Mouse (Mus musculus): ENCODE results near the gene Tmem88. TPM values are rescaled to one million over a fixed set of nuclear protein-coding genes. Genes with fewer than 3 reads are reported as not detected.

Gene Tmem88
- total RNA-seq, 2 experiments from 2014 or later = not detected

DNA sequence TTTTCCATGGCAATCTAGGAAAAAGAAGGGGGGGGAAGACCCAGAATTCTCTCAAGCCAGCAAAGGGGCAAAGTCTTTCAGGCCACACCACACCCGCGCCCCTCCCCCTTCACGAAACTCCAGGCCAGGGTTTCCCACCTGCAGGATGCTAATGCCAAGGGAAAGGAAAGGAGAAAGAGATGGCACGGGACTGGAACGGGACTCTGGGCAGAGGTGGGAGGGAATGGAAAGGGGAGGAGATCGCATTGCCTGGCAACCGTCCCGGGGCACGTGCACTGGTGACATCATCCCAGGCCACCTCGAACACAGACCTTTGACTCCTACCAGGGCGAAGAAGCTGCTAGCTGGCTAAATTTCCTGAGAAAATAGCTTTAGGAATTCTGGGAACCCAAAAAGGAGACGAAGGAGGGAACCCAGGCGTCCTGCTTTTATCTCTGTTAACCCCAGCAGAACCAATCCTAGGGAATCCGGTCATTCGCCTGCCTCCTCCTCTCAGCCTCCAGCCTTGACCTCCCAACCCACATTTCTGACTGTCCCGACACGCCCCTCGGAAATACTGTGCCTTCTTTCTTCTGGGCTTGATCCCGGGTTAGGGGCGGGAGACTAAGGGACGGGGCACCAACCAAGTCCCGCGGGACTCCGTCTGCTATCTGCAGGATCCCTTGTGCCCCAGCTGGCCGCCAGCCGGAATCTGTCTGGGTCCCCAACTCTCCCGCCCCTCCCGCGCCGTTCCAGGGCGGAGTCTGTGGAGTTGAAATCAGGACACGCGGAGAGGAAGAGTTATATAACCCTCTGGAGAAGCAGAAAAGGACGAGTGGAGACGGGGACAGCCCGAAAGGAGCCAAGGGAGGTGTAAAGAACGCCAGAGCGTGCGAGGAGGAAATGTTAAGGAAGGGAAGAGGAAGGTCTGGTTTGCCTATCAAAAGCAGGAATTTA lies 19.7 kb upstream of the Tmem88 start:
- ATAC-seq (replicated peaks; ENCODE audit: low FRiP score, low TSS enrichment, poor library complexity, severe bottlenecking) = peak; percentile 47

DNA sequence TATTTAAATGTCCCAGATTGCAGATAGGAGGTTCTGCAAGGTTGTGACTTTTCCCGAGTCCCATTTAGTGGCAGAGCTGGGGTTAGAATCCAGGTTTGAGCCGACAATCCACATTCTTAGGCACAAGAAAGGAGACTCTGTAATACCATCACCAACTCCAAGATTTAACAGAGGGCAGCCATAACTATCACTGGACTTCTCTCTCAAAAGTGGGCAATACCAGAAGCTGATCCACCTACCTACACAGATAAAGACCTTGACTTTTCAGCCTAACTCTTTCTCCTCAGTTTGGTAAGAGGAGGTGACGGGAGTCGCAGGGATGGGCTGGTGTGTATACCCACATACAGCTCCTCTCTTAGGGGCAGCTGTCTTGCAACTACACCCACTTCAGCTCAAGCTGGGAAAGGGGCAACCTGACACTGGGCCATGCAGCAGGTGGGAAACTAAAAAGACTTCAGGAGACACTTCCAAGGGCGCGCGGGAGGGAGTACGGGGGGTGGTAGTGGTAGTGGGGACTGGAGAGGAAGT lies 19.0 kb upstream of the Tmem88 start:
- no peak for ATAC-seq (replicated peaks; ENCODE audit: low FRiP score, low TSS enrichment, poor library complexity, severe bottlenecking)

GRCm38 (mm10) chr11:69416509-69416908 lies 18.5 kb upstream of the Tmem88 start:
- ATAC-seq (replicated peaks; ENCODE audit: low FRiP score, low TSS enrichment, poor library complexity, severe bottlenecking) = no peak

- ATAC-seq (replicated peaks; ENCODE audit: low FRiP score, low TSS enrichment, poor library complexity, severe bottlenecking) = no peak
These were observed 17.8 kb upstream of the Tmem88 start for GRCm38 (mm10) chr11:69415668-69416451.

DNA sequence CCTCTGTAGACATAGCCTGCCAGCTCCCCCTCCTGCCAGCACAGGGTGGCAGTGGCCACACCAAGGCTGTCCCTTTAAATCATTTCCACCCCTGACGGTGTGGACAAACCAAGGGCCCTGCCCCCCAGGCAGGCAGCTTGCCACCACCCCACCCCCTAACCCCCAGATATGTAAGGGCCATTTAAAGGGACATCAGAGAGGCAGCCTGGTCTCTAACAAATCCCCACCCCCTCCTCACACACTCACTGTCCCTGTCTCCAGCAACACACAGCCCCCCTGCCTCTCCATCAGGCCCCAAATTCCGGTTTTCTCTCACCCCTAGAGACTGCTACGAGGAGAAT lies 17.3 kb upstream of the Tmem88 start:
- ATAC-seq (replicated peaks; ENCODE audit: low FRiP score, low TSS enrichment, poor library complexity, severe bottlenecking) = no peak

DNA sequence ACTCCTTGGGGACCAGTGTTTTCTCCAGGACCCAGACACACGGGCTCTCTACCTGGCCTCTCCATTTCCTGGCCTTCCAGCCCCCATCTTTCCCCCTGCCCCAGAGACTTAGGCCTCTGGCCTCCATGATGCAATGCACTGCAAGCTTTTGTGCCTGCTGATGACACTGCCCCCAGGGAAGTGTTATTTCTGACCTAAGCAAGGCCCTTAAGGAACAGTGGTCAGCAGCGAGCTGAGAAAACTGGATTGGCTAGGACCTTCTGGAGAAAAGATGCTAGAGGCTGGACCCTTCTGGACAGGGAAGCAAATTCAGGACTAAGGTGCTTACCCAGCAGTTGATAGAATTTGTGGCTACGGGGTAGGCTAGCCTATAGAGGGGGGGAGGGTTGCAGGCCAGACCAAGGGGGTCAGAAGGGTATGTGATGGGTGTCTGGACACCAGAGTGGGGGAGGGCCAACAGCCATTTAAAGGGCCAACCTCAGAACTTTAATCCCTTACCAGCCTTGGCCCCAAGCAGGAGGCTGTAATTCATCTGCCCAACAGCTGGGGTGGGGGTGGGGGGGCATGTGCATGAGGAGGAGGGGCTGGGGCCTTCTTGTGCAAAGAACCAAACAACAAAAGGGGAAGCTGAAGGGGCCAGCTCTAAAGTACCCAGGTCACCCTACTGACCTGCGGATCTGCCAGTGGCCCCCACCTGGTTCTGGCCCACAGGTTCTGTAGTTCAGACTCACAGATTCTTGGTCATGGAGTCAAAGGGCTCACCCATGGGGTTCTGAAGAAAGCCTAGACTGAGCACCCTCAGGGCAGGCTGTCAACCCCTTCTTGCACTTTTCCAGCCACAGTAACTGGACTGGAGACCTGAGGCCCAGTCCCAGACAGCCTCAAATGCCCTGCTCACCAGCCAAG lies 16.6 kb upstream of the Tmem88 start:
- ATAC-seq (replicated peaks; ENCODE audit: low FRiP score, low TSS enrichment, poor library complexity, severe bottlenecking) = no peak

DNA sequence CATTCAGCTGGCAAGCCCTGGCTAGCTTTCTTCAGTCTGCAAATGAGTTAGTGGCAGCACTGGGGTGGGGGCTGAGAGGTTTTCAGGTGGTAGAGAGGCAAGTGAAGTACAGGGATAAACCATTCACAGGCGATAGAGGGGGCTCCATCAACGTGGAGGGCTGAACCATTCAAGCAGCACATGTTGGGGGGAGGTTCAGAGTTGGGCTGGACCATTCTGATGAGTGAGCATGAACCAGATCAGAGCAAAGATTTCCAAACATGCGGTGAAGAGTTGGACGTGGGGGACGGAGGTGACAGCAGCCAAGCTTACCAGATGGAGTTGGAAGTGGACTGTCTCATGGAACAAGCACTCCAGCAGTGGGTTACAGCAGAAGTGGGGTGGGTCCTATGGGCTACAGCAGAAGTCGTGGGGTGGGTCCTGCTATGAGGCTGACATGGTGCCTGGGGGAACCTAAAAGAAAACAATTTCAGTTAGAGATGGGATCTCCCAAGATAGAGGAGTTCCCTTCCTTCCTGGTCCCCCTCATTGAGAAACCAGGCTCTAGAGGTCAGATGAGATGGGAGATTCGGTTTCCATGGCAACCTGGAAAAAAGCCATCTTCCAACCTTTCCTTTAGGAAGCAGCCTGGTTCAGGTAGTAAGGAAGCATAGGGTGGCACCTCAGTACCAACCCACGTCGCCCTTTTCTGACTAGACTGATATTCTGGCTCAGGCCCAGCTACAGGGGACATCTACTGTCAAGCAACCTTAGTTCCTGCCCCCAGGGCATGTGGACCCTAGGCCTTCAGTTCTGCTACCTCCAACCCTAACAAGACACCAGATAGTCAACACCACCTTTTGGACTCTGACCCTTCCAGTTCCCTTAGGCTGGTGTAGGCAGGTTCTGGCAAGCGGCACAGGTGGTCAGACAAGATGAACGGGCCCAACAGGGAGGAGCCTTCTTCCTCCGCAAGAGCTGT lies 15.5 kb upstream of the Tmem88 start, which contains the start of gene Kdm6b:
TSS of gene Kdm6b (minus strand) at position 455 of the 961 bp plus-strand sequence.
- ATAC-seq (replicated peaks; ENCODE audit: low FRiP score, low TSS enrichment, poor library complexity, severe bottlenecking) = no peak

- no peak for ATAC-seq (replicated peaks; ENCODE audit: low FRiP score, low TSS enrichment, poor library complexity, severe bottlenecking)
These were observed 14.5 kb upstream of the Tmem88 start for GRCm38 (mm10) chr11:69412548-69412947.

GRCm38 (mm10) chr11:69411538-69412203 lies 13.6 kb upstream of the Tmem88 start:
- ATAC-seq (replicated peaks; ENCODE audit: low FRiP score, low TSS enrichment, poor library complexity, severe bottlenecking) = peak; percentile 44

GRCm38 (mm10) chr11:69411073-69411535 lies 13.1 kb upstream of the Tmem88 start:
- ATAC-seq (replicated peaks; ENCODE audit: low FRiP score, low TSS enrichment, poor library complexity, severe bottlenecking) = peak; percentile 7; the same call in 1 of the 2 replicates

GRCm38 (mm10) chr11:69410310-69411072 lies 12.5 kb upstream of the Tmem88 start:
- ATAC-seq (replicated peaks; ENCODE audit: low FRiP score, low TSS enrichment, poor library complexity, severe bottlenecking) = peak; percentile 1; the same call in 1 of the 2 replicates

GRCm38 (mm10) chr11:69410045-69410309 lies 11.9 kb upstream of the Tmem88 start:
- ATAC-seq (replicated peaks; ENCODE audit: low FRiP score, low TSS enrichment, poor library complexity, severe bottlenecking) = no peak

GRCm38 (mm10) chr11:69409378-69410044 lies 11.5 kb upstream of the Tmem88 start:
- peak; percentile 8 for ATAC-seq (replicated peaks; ENCODE audit: low FRiP score, low TSS enrichment, poor library complexity, severe bottlenecking)

DNA sequence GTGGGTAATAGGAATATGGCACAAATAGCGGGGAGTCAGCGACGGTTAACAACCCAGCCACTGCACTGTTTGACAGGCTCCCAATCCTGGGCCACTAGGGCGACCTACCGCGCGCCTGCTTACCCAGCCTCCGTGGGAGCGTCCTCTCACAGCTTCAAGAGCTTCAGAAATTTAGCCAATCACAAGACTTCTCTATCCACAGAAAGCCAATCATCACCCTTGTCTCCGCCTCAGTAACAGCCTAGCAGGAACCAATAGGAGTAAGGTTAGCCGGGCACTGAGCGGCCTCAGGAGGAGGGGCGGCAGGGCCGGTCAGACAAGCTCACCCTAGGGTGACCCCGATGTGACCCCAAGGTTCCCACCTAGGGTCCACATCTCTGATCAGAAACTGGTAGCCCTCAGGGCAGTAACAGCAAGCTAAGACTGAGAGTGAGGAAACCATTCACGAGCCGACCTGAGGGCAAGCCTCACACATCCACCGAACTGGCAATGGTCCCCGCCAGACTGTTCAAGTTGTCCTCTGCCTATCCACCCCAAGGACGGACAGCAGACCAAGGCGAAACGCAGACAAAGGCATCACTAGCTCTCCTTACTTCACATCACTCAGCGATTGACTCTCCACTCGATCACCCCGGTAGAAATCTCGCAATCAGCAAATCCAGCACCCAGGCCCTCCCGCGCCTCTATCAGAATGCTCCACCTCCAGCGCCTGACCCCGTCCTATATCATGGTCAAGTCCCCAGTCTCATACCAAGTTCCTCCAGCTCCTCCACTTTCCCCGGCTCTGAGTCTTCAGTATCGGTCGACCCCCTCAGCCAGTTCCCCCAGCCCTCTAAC lies 10.7 kb upstream of the Tmem88 start:
- peak; percentile 66 for ATAC-seq (replicated peaks; ENCODE audit: low FRiP score, low TSS enrichment, poor library complexity, severe bottlenecking)

GRCm38 (mm10) chr11:69407724-69408004 lies 9.6 kb upstream of the Tmem88 start:
- ATAC-seq (replicated peaks; ENCODE audit: low FRiP score, low TSS enrichment, poor library complexity, severe bottlenecking) = no peak
